Mouse (Mus musculus): ENCODE measurements at regions not wholly inside any gene's neighbourhood (a gene's known extent, or its start where the extent isn't known, plus 50 kb on each side); places are given as distances from the start of the nearest gene placed in this dataset.

DNA sequence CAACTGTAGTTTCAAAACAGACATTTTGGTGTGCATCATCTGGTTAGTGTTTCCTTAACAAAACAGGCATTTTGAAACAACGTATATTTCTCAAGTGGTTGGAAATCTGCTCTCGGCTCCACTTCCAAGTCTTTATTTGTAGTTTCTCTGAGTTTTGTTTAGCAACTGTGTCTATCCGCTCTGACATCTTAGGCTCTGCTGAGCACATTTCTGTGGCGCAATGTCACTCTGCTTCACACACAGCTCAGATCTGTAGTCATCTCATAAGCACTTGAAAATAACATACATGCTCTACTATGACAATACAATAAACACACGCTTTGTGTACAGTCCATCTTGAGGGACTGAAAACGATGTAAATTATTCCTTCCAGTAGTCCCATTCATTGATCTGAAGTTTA is 135.9 kb downstream of the Wdr11 start:
- Histone ChIP-seq H3K27me3 (ENCODE audit: control insufficient read depth, insufficient read depth, insufficient read length) (no peaks in the 10 kb centered on the region), H3K4me3 (ENCODE audit: insufficient read depth, poor library complexity, severe bottlenecking) (no peak overlapping the region), H3K79me2 (ENCODE audit: control insufficient read depth, insufficient read depth) (no peaks in the 10 kb centered on the region), H3ac (ENCODE audit: control insufficient read depth, insufficient read length, low read depth) (no peak overlapping the region), H3K79me3 (ENCODE audit: low read depth) (no peaks in the 10 kb centered on the region), H3K36me3 (ENCODE audit: control insufficient read depth, insufficient read depth) (no peaks in the 10 kb centered on the region)
- TF ChIP-seq MAX (IDR thresholded peaks at IDR 0.05), result no peak
- no peak for TF ChIP-seq MYOG (IDR thresholded peaks at IDR 0.05; ENCODE audit: control insufficient read depth, extremely low read depth, insufficient read length)
- TF ChIP-seq FOSL1 (IDR thresholded peaks at IDR 0.05; ENCODE audit: insufficient read depth, low read length, poor library complexity, severe bottlenecking), result no peak
- no peak for TF ChIP-seq CTCF (IDR thresholded peaks at IDR 0.05; ENCODE audit: control insufficient read depth, insufficient read depth, insufficient read length)
- no peak for TF ChIP-seq MYOD1 (IDR thresholded peaks at IDR 0.05; ENCODE audit: control insufficient read depth, insufficient read length, low read depth)
- TF ChIP-seq CEBPB (IDR thresholded peaks at IDR 0.05; ENCODE audit: low read depth), result no peak
- TF ChIP-seq USF1 (IDR thresholded peaks at IDR 0.05; ENCODE audit: low read depth), result no peak

DNA sequence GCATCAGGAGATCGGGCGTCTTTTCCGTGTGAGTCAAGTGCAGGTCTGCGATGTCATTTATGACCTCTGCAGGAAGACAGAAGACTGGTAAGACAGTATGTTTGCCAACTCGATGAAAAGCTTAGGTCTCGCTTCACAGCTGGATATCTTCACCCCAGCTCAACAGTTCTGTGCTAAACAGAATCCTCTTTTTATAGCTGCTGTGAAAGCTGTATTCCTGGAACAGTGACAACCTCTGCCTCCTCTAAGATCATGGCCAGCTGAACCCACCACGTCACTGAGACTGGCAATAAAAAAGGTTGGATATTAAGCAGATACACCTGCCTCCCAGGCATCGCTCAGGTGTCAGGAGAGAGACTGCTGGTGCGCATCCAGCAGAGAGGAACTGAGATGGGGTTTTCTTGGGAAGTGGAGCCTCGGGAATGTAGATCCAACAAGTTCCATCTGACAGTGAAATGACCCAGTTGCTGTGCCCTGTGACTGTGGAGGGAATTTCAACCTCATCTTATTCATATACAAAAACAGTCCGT is 138.1 kb downstream of the Wdr11 start:
- TF ChIP-seq MYOG (IDR thresholded peaks at IDR 0.05; ENCODE audit: control insufficient read depth, extremely low read depth, insufficient read length) (no peak), CEBPB (IDR thresholded peaks at IDR 0.05; ENCODE audit: low read depth) (no peak), USF1 (IDR thresholded peaks at IDR 0.05; ENCODE audit: low read depth) (no peak), MYOD1 (IDR thresholded peaks at IDR 0.05; ENCODE audit: control insufficient read depth, insufficient read length, low read depth) (no peak), FOSL1 (IDR thresholded peaks at IDR 0.05; ENCODE audit: insufficient read depth, low read length, poor library complexity, severe bottlenecking) (no peak), MAX (IDR thresholded peaks at IDR 0.05) (no peak), CTCF (IDR thresholded peaks at IDR 0.05; ENCODE audit: control insufficient read depth, insufficient read depth, insufficient read length) (no peak)
- Histone ChIP-seq H3K79me3 (ENCODE audit: low read depth) (no peaks in the 10 kb centered on the region), H3K4me3 (ENCODE audit: insufficient read depth, poor library complexity, severe bottlenecking) (no peak overlapping the region)

DNA sequence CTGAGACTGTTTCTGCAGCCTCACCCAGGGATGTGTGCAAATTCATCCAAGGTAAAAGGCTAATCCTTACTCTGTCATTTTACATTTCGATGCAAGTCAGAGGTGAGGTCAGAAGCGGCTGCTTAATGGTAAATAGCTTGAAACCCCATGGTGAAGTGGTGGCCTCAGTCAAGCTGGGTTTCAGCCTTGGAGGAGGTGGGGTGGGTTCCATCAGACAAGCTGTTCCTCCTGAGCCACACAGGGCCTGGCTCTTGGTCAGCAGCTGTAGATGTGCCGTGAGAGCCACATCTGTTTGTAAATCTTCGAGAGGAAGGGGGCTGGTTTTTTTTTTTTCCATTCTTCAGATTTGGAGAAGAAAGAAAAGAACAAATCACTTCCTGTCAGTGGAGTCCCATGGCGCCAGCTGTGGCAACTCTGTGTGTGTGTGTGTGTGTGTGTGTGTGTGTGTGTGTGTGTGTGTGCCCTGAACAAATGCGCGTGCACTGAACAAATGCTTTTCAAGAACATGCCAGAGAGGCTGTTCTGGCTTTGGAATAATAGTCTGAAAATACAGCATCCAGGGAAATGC is 139.2 kb downstream of the Wdr11 start:
- Histone ChIP-seq H3ac (ENCODE audit: control insufficient read depth, insufficient read length, low read depth) (no peak overlapping the region), H3K79me2 (ENCODE audit: control insufficient read depth, insufficient read depth) (no peaks in the 10 kb centered on the region), H3K4me3 (ENCODE audit: insufficient read depth, poor library complexity, severe bottlenecking) (no peak overlapping the region), H3K27me3 (ENCODE audit: control insufficient read depth, insufficient read depth, insufficient read length) (no peaks in the 10 kb centered on the region), H3K36me3 (ENCODE audit: control insufficient read depth, insufficient read depth) (no peaks in the 10 kb centered on the region), H3K79me3 (ENCODE audit: low read depth) (no peaks in the 10 kb centered on the region)
- TF ChIP-seq CEBPB (IDR thresholded peaks at IDR 0.05; ENCODE audit: low read depth) (no peak), MAX (IDR thresholded peaks at IDR 0.05) (no peak), CTCF (IDR thresholded peaks at IDR 0.05; ENCODE audit: control insufficient read depth, insufficient read depth, insufficient read length) (no peak), MYOD1 (IDR thresholded peaks at IDR 0.05; ENCODE audit: control insufficient read depth, insufficient read length, low read depth) (no peak)

More for the DNA sequence above, 138.1 kb downstream of the Wdr11 start:
- Histone ChIP-seq H3K36me3 (ENCODE audit: control insufficient read depth, insufficient read depth) (no peaks in the 10 kb centered on the region), H3ac (ENCODE audit: control insufficient read depth, insufficient read length, low read depth) (no peak overlapping the region), H3K27me3 (ENCODE audit: control insufficient read depth, insufficient read depth, insufficient read length) (no peaks in the 10 kb centered on the region), H3K79me2 (ENCODE audit: control insufficient read depth, insufficient read depth) (no peaks in the 10 kb centered on the region)

DNA sequence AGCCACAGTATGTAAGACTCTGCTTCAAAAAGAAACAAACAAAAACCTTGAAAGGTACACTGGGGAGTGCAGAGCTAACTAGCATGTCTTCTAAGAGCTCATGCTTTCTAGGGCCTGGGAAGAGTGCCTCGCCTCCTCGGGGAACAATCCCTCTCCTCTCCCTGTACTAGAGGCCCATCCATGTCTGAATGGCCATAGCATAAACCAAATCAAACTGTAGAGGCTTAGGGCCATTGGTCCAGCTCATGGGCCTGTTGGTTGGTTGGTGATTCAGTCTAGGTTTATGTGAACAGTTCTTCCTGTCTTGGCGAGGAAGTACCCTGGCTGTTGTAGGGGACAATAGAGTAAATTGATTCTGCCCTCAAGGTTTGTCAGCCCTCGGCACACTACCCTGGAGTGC is 151.0 kb downstream of the Wdr11 start:
- TF ChIP-seq MYOG (IDR thresholded peaks at IDR 0.05; ENCODE audit: control insufficient read depth, extremely low read depth, insufficient read length) (no peak), CTCF (IDR thresholded peaks at IDR 0.05; ENCODE audit: control insufficient read depth, insufficient read depth, insufficient read length) (no peak), MYOD1 (IDR thresholded peaks at IDR 0.05; ENCODE audit: control insufficient read depth, insufficient read length, low read depth) (no peak), MAX (IDR thresholded peaks at IDR 0.05) (no peak), FOSL1 (IDR thresholded peaks at IDR 0.05; ENCODE audit: insufficient read depth, low read length, poor library complexity, severe bottlenecking) (no peak), CEBPB (IDR thresholded peaks at IDR 0.05; ENCODE audit: low read depth) (no peak), USF1 (IDR thresholded peaks at IDR 0.05; ENCODE audit: low read depth) (no peak)
- Histone ChIP-seq H3K36me3 (ENCODE audit: control insufficient read depth, insufficient read depth) (no peaks in the 10 kb centered on the region), H3K79me3 (ENCODE audit: low read depth) (no peaks in the 10 kb centered on the region), H3K27me3 (ENCODE audit: control insufficient read depth, insufficient read depth, insufficient read length) (no peaks in the 10 kb centered on the region), H3K79me2 (ENCODE audit: control insufficient read depth, insufficient read depth) (no peaks in the 10 kb centered on the region), H3K4me3 (ENCODE audit: insufficient read depth, poor library complexity, severe bottlenecking) (no peak overlapping the region), H3ac (ENCODE audit: control insufficient read depth, insufficient read length, low read depth) (no peak overlapping the region)

DNA sequence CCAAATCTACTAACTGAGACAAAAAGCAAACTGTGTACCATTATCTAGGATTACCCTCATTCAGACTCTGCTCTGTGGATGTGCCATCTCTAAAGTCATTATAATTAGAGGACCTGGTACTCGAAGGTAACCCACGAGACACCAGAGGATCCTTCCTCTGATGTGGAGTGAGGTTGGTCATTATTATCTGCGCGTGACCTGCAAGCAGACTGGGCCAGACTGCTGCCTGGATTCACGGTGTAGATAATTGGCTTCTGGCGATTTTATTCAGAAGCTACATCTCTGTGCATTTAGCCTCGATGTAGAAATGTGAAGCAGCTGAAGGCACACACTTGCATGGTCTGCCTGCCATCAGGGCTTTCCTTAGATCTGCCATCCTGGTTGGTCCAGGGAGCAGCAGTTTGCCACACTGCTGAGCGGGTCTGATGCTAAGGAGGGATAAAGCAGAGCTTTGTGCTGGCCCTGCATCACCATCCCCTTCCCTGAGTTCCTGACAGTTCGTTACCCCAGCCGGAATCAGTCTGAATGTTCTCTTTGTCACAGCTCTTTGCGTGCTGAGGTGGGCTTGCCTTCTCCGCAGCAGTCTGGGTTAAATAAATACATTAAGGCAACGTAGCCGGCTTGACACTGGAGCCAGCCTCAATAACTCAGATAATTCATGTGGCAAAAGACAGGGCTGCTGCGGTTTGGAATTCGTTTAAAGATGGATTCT is 152.4 kb downstream of the Wdr11 start:
- Histone ChIP-seq H3K27me3 (ENCODE audit: control insufficient read depth, insufficient read depth, insufficient read length) (no peaks in the 10 kb centered on the region), H3K36me3 (ENCODE audit: control insufficient read depth, insufficient read depth) (no peaks in the 10 kb centered on the region), H3K79me3 (ENCODE audit: low read depth) (no peaks in the 10 kb centered on the region), H3ac (ENCODE audit: control insufficient read depth, insufficient read length, low read depth) (no peak overlapping the region), H3K79me2 (ENCODE audit: control insufficient read depth, insufficient read depth) (no peaks in the 10 kb centered on the region), H3K4me3 (ENCODE audit: insufficient read depth, poor library complexity, severe bottlenecking) (no peak overlapping the region)
- no peak for TF ChIP-seq CTCF (IDR thresholded peaks at IDR 0.05; ENCODE audit: control insufficient read depth, insufficient read depth, insufficient read length)
- no peak for TF ChIP-seq MYOD1 (IDR thresholded peaks at IDR 0.05; ENCODE audit: control insufficient read depth, insufficient read length, low read depth)
- TF ChIP-seq USF1 (IDR thresholded peaks at IDR 0.05; ENCODE audit: low read depth), result no peak
- TF ChIP-seq FOSL1 (IDR thresholded peaks at IDR 0.05; ENCODE audit: insufficient read depth, low read length, poor library complexity, severe bottlenecking), result no peak
- no peak for TF ChIP-seq CEBPB (IDR thresholded peaks at IDR 0.05; ENCODE audit: low read depth)
- TF ChIP-seq MYOG (IDR thresholded peaks at IDR 0.05; ENCODE audit: control insufficient read depth, extremely low read depth, insufficient read length), result no peak
- no peak for TF ChIP-seq MAX (IDR thresholded peaks at IDR 0.05)

All from C2C12 (cell line).